Mouse (Mus musculus) forebrain, embryonic 10.5 days (tissue): ENCODE results near the gene Gm2696. TPM values are rescaled to one million over a fixed set of nuclear protein-coding genes. Genes with fewer than 3 reads are reported as not detected.

Experiments
- DNase-seq: peaks from one replicate; pipeline ENCODE4 v3.0.0-alpha.2; 2017; ENCODE audit warnings: low spot score; ENCODE audit errors: extremely low spot score
- H3K27ac ChIP-seq: fragments of 300-500 bp; sonication (generic); 2 replicates; pipeline ENCODE4 v1.5.1; 2016; ENCODE audit warnings: mild to moderate bottlenecking
- H3K27me3 ChIP-seq: fragments of 300-500 bp; sonication (generic); 2 replicates; pipeline ENCODE4 v1.6.1; 2016; ENCODE audit warnings: mild to moderate bottlenecking; ENCODE audit not compliant: poor library complexity, severe bottlenecking
- H3K36me3 ChIP-seq: fragments of 300-500 bp; sonication (generic); replicated peaks from 2 replicates; pipeline ENCODE4 v1.6.1; 2016; ENCODE audit warnings: mild to moderate bottlenecking, moderate library complexity
- H3K4me1 ChIP-seq: fragments of 300-500 bp; sonication (generic); 2 replicates; pipeline ENCODE4 v1.6.1; 2016
- H3K4me3 ChIP-seq: fragments of 300-500 bp; sonication (generic); 2 replicates; pipeline ENCODE4 v1.5.1; 2016; ENCODE audit warnings: mild to moderate bottlenecking, moderate library complexity
- H3K9me3 ChIP-seq: fragments of 300-500 bp; sonication (generic); 2 replicates; pipeline ENCODE4 v1.6.1; 2016; ENCODE audit warnings: mild to moderate bottlenecking, moderate library complexity
- WGBS: fragments of 180-500 bp; shearing (Covaris S2); methylation state at CpG from one replicate; pipeline ENCODE4 v1.1.7; 2016; 5-methylcytosine and 5-hydroxymethylcytosine counted together
- polyA plus RNA-seq: library from polyadenylated mRNA; unstranded; fragments of >200 nt; fragmentation: Nextera tagmentation; extraction: Ambion mirVana; gene quantifications from 2 replicates; pipeline ENCODE4 v1.2.1, GENCODE M21; 2016

The Gm2696 gene
- polyA plus RNA-seq, 1 experiment from 2014 or later: not detected

DNA sequence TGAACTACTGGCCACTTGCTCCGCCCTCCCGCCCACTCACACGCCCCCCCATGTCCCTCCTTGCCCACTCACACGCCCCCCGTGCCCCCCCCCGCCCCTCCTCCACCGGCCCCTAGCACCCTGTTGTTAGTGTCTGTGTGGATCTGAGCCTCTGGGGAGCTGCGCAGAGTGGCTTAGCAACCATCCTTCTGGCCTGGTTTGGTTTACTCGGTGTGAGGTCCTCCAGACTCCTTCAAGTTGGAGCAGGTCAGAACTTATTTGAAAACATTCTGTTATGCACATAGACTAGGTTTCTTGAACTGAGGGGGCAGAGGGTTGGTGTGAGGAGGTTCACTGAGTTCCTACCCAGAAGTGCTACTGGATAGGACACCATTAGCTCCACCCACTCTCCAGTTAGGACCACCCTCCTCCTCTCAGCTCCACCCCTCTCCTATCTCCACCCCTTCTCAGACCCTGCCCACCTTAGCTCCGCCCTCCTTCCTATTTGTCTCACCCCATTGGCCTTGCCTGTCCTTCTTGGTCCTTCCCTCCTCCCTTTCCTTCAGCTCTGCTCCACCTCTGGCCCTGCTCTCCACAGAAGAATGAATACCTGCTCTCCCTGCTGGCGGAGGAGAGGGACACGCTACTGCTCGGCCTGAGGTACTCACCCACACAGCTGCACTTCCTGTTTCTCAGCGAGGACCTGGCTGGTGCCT lies 49.7 kb downstream of the Gm2696 start:
- WGBS: 45% methylated on average over 14 of the region's 14 CpGs
- H3K9me3 ChIP-seq: no peaks in the 10 kb centered on the region
- H3K36me3 ChIP-seq: no peaks in the 10 kb centered on the region
- H3K27ac ChIP-seq: peak overlapping the region; percentile 70
- H3K4me3 ChIP-seq: peak overlapping the region; percentile 46
- DNase-seq: peak; percentile 57
- H3K27me3 ChIP-seq: no peaks in the 10 kb centered on the region
- H3K4me1 ChIP-seq: peaks cover 20% of the 10 kb centered on the region

DNA sequence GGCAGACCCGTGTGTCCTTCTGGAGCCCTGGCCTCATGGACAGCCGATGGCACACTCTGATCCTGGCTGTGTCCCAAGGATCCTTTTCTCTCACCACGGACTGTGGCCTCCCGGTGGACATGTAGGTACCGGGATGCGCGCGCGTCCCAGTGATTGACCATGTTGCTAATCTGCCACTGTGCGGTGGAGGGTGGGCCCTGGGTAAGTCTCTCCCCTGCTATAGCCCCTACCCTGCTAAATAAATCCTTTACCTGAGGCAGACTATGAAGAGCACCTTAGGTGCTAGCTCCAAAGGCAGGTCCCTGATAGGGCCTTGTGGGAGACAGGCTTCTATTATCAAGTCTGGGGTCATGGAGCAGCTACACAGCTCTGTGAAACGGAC lies 50.3 kb downstream of the Gm2696 start:
- peak overlapping the region; percentile 70 for H3K27ac ChIP-seq
- 37% methylated on average over 11 of the region's 11 CpGs for WGBS
- H3K9me3 ChIP-seq: no peaks in the 10 kb centered on the region
- H3K27me3 ChIP-seq: no peaks in the 10 kb centered on the region
- H3K4me3 ChIP-seq: peak overlapping the region; percentile 46
- no peaks in the 10 kb centered on the region for H3K36me3 ChIP-seq
- DNase-seq: no peak
- peaks cover 20% of the 10 kb centered on the region for H3K4me1 ChIP-seq

GRCm38 (mm10) chr10:77867546-77867945 lies 53.1 kb downstream of the Gm2696 start:
- Histone ChIP-seq H3K9me3 (no peaks in the 10 kb centered on the region), H3K4me1 (peaks cover 20% of the 10 kb centered on the region), H3K36me3 (no peaks in the 10 kb centered on the region), H3K27me3 (no peaks in the 10 kb centered on the region), H3K27ac (no peak overlapping the region), H3K4me3 (no peak overlapping the region)
- 50% methylated on average over 1 of the region's 1 CpGs for WGBS
- DNase-seq: no peak

- WGBS: 89% methylated on average over 7 of the region's 7 CpGs
- no peaks in the 10 kb centered on the region for H3K36me3 ChIP-seq
- no peak overlapping the region for H3K4me3 ChIP-seq
- no peaks in the 10 kb centered on the region for H3K27me3 ChIP-seq
- H3K27ac ChIP-seq: no peak overlapping the region
- no peaks in the 10 kb centered on the region for H3K9me3 ChIP-seq
- DNase-seq: no peak
- peaks cover 8% of the 10 kb centered on the region for H3K4me1 ChIP-seq
Observed at GRCm38 (mm10) chr10:77869651-77870050, 55.2 kb downstream of the Gm2696 start.

DNA sequence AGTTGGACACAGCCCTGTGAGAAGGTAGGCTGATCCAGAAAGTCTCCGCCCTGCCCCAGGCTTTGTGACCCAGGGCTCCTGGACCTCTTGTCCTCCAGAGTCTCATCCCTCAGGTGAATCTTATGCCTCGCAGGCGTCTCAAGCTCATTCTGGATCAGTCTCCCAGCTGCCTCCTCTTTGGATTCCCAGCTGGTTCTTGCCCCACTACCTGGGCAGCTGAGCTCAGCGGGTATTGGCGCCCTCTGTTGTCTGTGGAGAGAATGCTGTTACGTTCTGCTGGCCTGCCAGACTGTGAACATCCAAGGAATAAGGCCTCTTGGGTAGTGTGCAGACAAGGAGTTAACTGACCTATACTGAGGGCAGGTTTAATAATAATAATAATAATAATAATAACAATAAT lies 64.5 kb downstream of the Gm2696 start:
- Histone ChIP-seq H3K4me1 (peaks cover 5% of the 10 kb centered on the region; the same call in 1 of the 2 replicates), H3K27ac (no peak overlapping the region), H3K36me3 (no peaks in the 10 kb centered on the region), H3K9me3 (no peaks in the 10 kb centered on the region), H3K27me3 (no peaks in the 10 kb centered on the region), H3K4me3 (no peak overlapping the region)
- WGBS: 64% methylated on average over 6 of the region's 6 CpGs
- DNase-seq: no peak

DNA sequence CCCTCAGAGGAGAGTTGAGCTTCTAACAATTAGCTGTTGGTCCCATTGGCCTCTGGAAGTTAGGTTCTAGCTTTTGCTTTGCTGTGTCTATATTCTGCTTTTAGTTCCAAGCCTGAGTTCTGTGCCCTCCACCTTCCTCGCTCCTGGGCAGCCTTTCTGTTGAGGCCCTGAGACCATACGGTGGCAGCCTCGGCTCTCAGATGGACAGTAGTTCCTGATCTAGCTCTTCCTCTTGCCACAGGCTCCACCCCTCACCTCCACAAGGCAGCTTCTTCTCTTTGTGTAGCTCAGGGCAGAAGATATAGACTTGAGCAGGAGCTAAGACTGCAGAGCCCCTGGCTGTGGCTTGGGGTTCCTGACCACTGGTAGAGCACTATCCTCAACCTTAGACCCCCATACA lies 65.8 kb downstream of the Gm2696 start:
- DNase-seq: no peak
- H3K4me1 ChIP-seq: peaks cover 5% of the 10 kb centered on the region; the same call in 1 of the 2 replicates

DNA sequence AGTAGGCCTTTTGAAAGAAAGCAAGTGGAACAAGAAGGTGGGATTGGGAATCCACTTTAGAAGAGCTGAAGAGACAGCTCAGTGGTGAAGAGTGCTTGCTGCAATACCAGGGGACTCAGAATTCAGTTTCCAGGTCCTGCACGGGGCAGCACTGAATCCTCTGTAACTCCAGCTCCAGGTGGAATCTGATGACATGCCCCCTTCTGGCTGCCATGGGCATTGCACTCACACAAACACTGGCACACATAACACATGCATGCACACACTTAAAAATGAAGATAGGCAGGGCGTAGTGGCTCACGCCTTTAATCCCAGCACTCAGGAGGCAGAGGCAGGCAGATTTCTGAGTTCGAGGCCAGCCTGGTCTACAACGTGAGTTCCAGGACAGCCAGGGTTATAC lies 68.1 kb downstream of the Gm2696 start:
- no peak for DNase-seq
- no peaks in the 10 kb centered on the region for H3K4me1 ChIP-seq
- no peak overlapping the region for H3K27ac ChIP-seq
- H3K36me3 ChIP-seq: no peaks in the 10 kb centered on the region
- H3K27me3 ChIP-seq: no peaks in the 10 kb centered on the region
- H3K9me3 ChIP-seq: no peaks in the 10 kb centered on the region
- 86% methylated on average over 5 of the region's 5 CpGs for WGBS
- no peak overlapping the region for H3K4me3 ChIP-seq

More for the DNA sequence above, 65.8 kb downstream of the Gm2696 start:
- Histone ChIP-seq H3K27ac (no peak overlapping the region), H3K9me3 (no peaks in the 10 kb centered on the region), H3K27me3 (no peaks in the 10 kb centered on the region), H3K4me3 (no peak overlapping the region), H3K36me3 (no peaks in the 10 kb centered on the region)
- 88% methylated on average over 3 of the region's 3 CpGs for WGBS

Other genes with a start within 250 kb of the Gm2696 start
- gene Pttg1ip, start 233.0 kb upstream of the Gm2696 start, polyA plus RNA-seq: 62.0 and 64.5 TPM in 2 replicates
- 439 and 448 TPM in 2 replicates for gene Sumo3, start 208.6 kb upstream of the Gm2696 start, polyA plus RNA-seq
- gene Gm49325, start 208.5 kb upstream of the Gm2696 start, polyA plus RNA-seq: 3.1 and 3.4 TPM in 2 replicates
- gene Ube2g2, start 192.4 kb upstream of the Gm2696 start, polyA plus RNA-seq: 102 and 104 TPM in 2 replicates
- 1.1 and 1.4 TPM in 2 replicates for gene Tspear, start 128.1 kb upstream of the Gm2696 start, polyA plus RNA-seq
- not detected in 2 replicates for gene Gm19402, start 123.9 kb upstream of the Gm2696 start, polyA plus RNA-seq
- not detected in 2 replicates for gene Gm9508, start 117.4 kb upstream of the Gm2696 start, polyA plus RNA-seq
- not detected in 2 replicates for gene Gm10272, start 108.1 kb upstream of the Gm2696 start, polyA plus RNA-seq
- gene Gm10024, start 103.2 kb upstream of the Gm2696 start, polyA plus RNA-seq: not detected in 2 replicates
- not detected in 2 replicates for gene Gm10142, start 98.9 kb upstream of the Gm2696 start, polyA plus RNA-seq
- not detected in 2 replicates for gene Krtap12-1, start 94.1 kb upstream of the Gm2696 start, polyA plus RNA-seq
- gene Gm10100, start 88.2 kb upstream of the Gm2696 start, polyA plus RNA-seq: not detected in 2 replicates
- gene Gm18596, start 72.0 kb upstream of the Gm2696 start, polyA plus RNA-seq: not detected in 2 replicates
- not detected in 2 replicates for gene Gm9736, start 63.3 kb upstream of the Gm2696 start, polyA plus RNA-seq
- gene Gm3233, start 55.0 kb upstream of the Gm2696 start, polyA plus RNA-seq: not detected in 2 replicates
- not detected in 2 replicates for gene Gm3238, start 43.4 kb upstream of the Gm2696 start, polyA plus RNA-seq
- not detected in 2 replicates for gene Gm7138, start 37.7 kb upstream of the Gm2696 start, polyA plus RNA-seq
- gene Gm3250, start 32.1 kb upstream of the Gm2696 start, polyA plus RNA-seq: not detected in 2 replicates
- gene Gm7137, start 26.5 kb upstream of the Gm2696 start, polyA plus RNA-seq: not detected in 2 replicates
- not detected in 2 replicates for gene Gm9639, start 19.6 kb upstream of the Gm2696 start, polyA plus RNA-seq
- gene Gm19668, start 15.5 kb upstream of the Gm2696 start, polyA plus RNA-seq: not detected in 2 replicates
- not detected in 2 replicates for gene Gm9507, start 2.8 kb upstream of the Gm2696 start, polyA plus RNA-seq
- gene Krtap10-4, start 12.4 kb downstream of the Gm2696 start, polyA plus RNA-seq: not detected in 2 replicates
- gene Krtap10-10, start 21.3 kb downstream of the Gm2696 start, polyA plus RNA-seq: not detected in 2 replicates
- gene Gm36176, start 32.1 kb downstream of the Gm2696 start, polyA plus RNA-seq: not detected in 2 replicates
- gene Gm10318, start 38.2 kb downstream of the Gm2696 start, polyA plus RNA-seq: not detected in 2 replicates
- not detected in 2 replicates for gene Gm3285, start 47.3 kb downstream of the Gm2696 start, polyA plus RNA-seq
- 2.4 and 2.5 TPM in 2 replicates for gene Lrrc3, start 87.9 kb downstream of the Gm2696 start, polyA plus RNA-seq
- 0.53 and 0.57 TPM in 2 replicates for gene Trpm2, start 155.9 kb downstream of the Gm2696 start, polyA plus RNA-seq
- gene 1810043G02Rik, start 163.8 kb downstream of the Gm2696 start, polyA plus RNA-seq: 33.9 and 37.4 TPM in 2 replicates
- 262 and 282 TPM in 2 replicates for gene Pfkl, start 195.4 kb downstream of the Gm2696 start, polyA plus RNA-seq
- gene Dnmt3l, start 227.3 kb downstream of the Gm2696 start, polyA plus RNA-seq: not detected in 2 replicates
- gene Aire, start 228.9 kb downstream of the Gm2696 start, polyA plus RNA-seq: 0.28 and 0.33 TPM in 2 replicates